Comparison of ENCODE assay signal across 8 mouse cellular contexts in genomic region chr10:43477865-43478681, GRCm38 (mm10). TPM values are rescaled to one million over a fixed set of nuclear protein-coding genes. Genes with fewer than 3 reads are reported as not detected.
DNase-seq lines count a peak whose midpoint lies in the region; ATAC-seq lines count a peak whose summit lies in the region.

No protein-coding gene starts in this region.

- peak overlapping the region; percentile 99 for H3K27ac ChIP-seq in hindbrain, embryonic 12.5 days

- WGBS in hindbrain, embryonic 12.5 days, result under 1% methylated on average over 42 of the region's 42 CpGs

- H3K4me2 ChIP-seq in hindbrain, embryonic 12.5 days (replicated peaks), result peak overlapping the region; percentile 82

- peaks cover 38% of the 10 kb centered on the region for H3K4me1 ChIP-seq in hindbrain, embryonic 12.5 days

- H3K27me3 ChIP-seq in hindbrain, embryonic 12.5 days, result no peaks in the 10 kb centered on the region

- H3K9ac ChIP-seq in hindbrain, embryonic 12.5 days, result peak overlapping the region; percentile 95

- peak; percentile 36; the same call in 1 of the 2 replicates for ATAC-seq in frontal cortex, adult (ENCODE audit: low TSS enrichment)
- ATAC-seq in hindbrain, embryonic 12.5 days (ENCODE audit: low FRiP score), result peak; percentile 60

- H3K9me3 ChIP-seq in hindbrain, embryonic 12.5 days (replicated peaks), result no peaks in the 10 kb centered on the region

- no peaks in the 10 kb centered on the region for H3K36me3 ChIP-seq in hindbrain, embryonic 12.5 days

- H3K4me3 ChIP-seq in hindbrain, embryonic 12.5 days, result peak overlapping the region; percentile 73

- peak; percentile 63 for DNase-seq in MEL-GATA-1-ER (ENCODE audit: extremely low read depth, low read depth)
- DNase-seq in cerebellum, adult 18-20 months, result peak; percentile 19 to 32
- DNase-seq in layer of hippocampus, postnatal 25 days (ENCODE audit: extremely low spot score in 1 of 2, low spot score in 1 of 2), result peak; percentile 30 to 36
- peak; percentile 48 for DNase-seq in lung, postnatal 25 days (ENCODE audit: low spot score)
- peak; percentile 45 for DNase-seq in right cerebral cortex, adult 18-20 months
- DNase-seq in yolk sac, embryonic 10.5 days (ENCODE audit: low spot score), result peak; percentile 81

RNA-seq across cellular contexts. Expression of gene Bend3, which starts 0.6 kb away (rescaled TPM):
- polyA plus RNA-seq in hindbrain, embryonic 12.5 days (2016; fragmentation: Nextera tagmentation; extraction: Ambion mirVana), result 6.7 and 7.3 TPM in 2 replicates
- 1 to 10 TPM; 4.9 to 7.7 TPM for total RNA-seq in layer of hippocampus, postnatal 25 days (2021)

RNA-seq across cellular contexts. Expression of gene Gm9803, which starts 45.8 kb away (rescaled TPM):
- 10.1 and 22.2 TPM in 2 replicates for polyA plus RNA-seq in hindbrain, embryonic 12.5 days (2016; fragmentation: Nextera tagmentation; extraction: Ambion mirVana)
- total RNA-seq in layer of hippocampus, postnatal 25 days (2021), result 10 to 100 TPM in 1 of 2 experiments, not detected in 1; 15.7 TPM

Comparison
In these comparisons a context has a peak if more than half of its experiments do, and no peak if none do; other contexts are left out.
1. Peak in every context shown above with its lines: DNase-seq, ATAC-seq, H3K4me3 ChIP-seq and H3K27ac ChIP-seq.
2. DNase-seq: peak in every context shown above with its lines; median percentile 81 in yolk sac, embryonic 10.5 days; 63 in MEL-GATA-1-ER; 48 in lung, postnatal 25 days; 45 in right cerebral cortex, adult 18-20 months; 33 in layer of hippocampus, postnatal 25 days; 26 in cerebellum, adult 18-20 months.